ENCODE assay signal across 8 mouse cellular contexts in the genomic region with DNA sequence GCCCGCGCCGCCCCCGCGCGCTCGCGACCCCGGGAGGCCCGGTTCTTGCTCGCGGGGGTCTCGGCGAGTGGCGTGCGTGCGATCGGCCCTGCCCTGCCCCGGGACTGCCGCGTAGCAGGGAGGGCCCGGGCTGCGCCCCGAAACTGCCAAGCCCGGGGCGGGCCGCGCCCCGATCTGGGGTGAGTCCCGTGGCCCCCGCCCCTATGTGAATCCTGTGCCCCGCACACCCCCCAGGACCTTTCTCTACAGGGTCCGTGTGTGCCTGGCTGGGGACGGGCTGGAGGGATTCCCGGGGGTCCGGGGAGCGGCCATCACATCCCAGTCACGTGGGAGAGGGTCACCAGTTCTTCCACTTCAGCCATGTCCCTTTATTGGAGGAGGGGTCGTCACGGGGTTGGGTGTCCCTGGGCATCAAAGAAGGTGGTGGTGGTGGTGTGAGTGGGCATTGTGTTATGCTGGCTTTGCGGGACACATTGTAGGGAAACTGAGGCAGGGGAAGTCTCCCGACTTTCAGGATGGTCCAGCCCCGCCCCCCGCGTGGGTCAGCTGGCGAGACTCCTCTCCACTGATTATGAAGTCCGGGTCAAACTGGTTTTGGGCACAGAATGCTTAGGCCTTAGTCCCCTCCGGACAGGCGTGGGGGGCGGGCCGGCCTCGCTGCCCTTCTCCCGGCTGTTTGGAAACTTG. TPM values are rescaled to one million over a fixed set of nuclear protein-coding genes. Genes with fewer than 3 reads are reported as not detected.
DNase-seq lines count a peak whose midpoint lies in the region; ATAC-seq and TF ChIP-seq lines count a peak whose summit lies in the region.

No protein-coding gene starts in this region.

- peaks cover 5% of the 10 kb centered on the region; the same call in 1 of the 2 replicates for H3K36me3 ChIP-seq in forebrain, embryonic 11.5 days (ENCODE audit: control insufficient read depth, insufficient read depth, low read length)
- H3K36me3 ChIP-seq in hindbrain, embryonic 13.5 days, result peaks cover 23% of the 10 kb centered on the region
- H3K36me3 ChIP-seq in midbrain, embryonic 15.5 days (replicated peaks), result peaks cover 6% of the 10 kb centered on the region; the same call in 1 of the 2 replicates

- H3K27ac ChIP-seq in bone marrow, adult 2 months (ENCODE audit: control insufficient read depth, insufficient read depth, low read depth, low read length, poor library complexity), result peak overlapping the region; percentile 98
- peak overlapping the region; percentile 99 for H3K27ac ChIP-seq in forebrain, embryonic 11.5 days (ENCODE audit: low read depth, low read length)
- peak overlapping the region; percentile 100 for H3K27ac ChIP-seq in hindbrain, embryonic 13.5 days
- peak overlapping the region; percentile 100 for H3K27ac ChIP-seq in midbrain, embryonic 15.5 days

- WGBS in bone marrow, adult 2 months, result 1% methylated on average over 53 of the region's 53 CpGs
- 2% methylated on average over 39 of the region's 53 CpGs for WGBS in forebrain, embryonic 11.5 days
- 1% methylated on average over 48 of the region's 53 CpGs for WGBS in hindbrain, embryonic 13.5 days
- WGBS in midbrain, embryonic 15.5 days, result 2% methylated on average over 37 of the region's 53 CpGs

- H3K4me3 ChIP-seq in bone marrow, adult 2 months (replicated peaks; ENCODE audit: control insufficient read depth, low read depth, low read length), result peak overlapping the region; percentile 78
- H3K4me3 ChIP-seq in forebrain, embryonic 11.5 days (ENCODE audit: low read depth, low read length), result peak overlapping the region; percentile 100
- peak overlapping the region; percentile 100 for H3K4me3 ChIP-seq in hindbrain, embryonic 13.5 days
- peak overlapping the region; percentile 100 for H3K4me3 ChIP-seq in midbrain, embryonic 15.5 days

- peak; percentile 58; the same call in 1 of the 2 replicates for TF ChIP-seq POLR2A in bone marrow, adult 2 months (IDR thresholded peaks at IDR 0.05; ENCODE audit: borderline replicate concordance, control insufficient read depth, low read depth, low read length)

- H3K27me3 ChIP-seq in forebrain, embryonic 11.5 days (ENCODE audit: control insufficient read depth, insufficient read depth, low read length), result no peaks in the 10 kb centered on the region
- H3K27me3 ChIP-seq in hindbrain, embryonic 13.5 days, result no peaks in the 10 kb centered on the region
- H3K27me3 ChIP-seq in midbrain, embryonic 15.5 days (replicated peaks), result no peaks in the 10 kb centered on the region

- peak overlapping the region; percentile 100 for H3K9ac ChIP-seq in forebrain, embryonic 11.5 days (ENCODE audit: low read length)
- peak overlapping the region; percentile 100 for H3K9ac ChIP-seq in hindbrain, embryonic 13.5 days
- H3K9ac ChIP-seq in midbrain, embryonic 15.5 days, result peak overlapping the region; percentile 100

- peak overlapping the region; percentile 89 for H3K4me2 ChIP-seq in forebrain, embryonic 11.5 days (ENCODE audit: low read depth, low read length, severe bottlenecking)
- peak overlapping the region; percentile 95 for H3K4me2 ChIP-seq in hindbrain, embryonic 13.5 days
- H3K4me2 ChIP-seq in midbrain, embryonic 15.5 days, result peak overlapping the region; percentile 82

- DNase-seq in cerebellum, adult 11 months, result peak; percentile 56
- peak; percentile 91 for DNase-seq in forebrain, embryonic 11.5 days (ENCODE audit: low spot score)
- DNase-seq in liver, result peak; percentile 45
- DNase-seq in testis, postnatal 14 days (ENCODE audit: low spot score), result peak; percentile 75

- peaks cover 4% of the 10 kb centered on the region; the same call in 1 of the 2 replicates for H3K4me1 ChIP-seq in bone marrow, adult 2 months (ENCODE audit: control insufficient read depth, insufficient read depth, low read length)
- peaks cover 18% of the 10 kb centered on the region for H3K4me1 ChIP-seq in forebrain, embryonic 11.5 days (replicated peaks; ENCODE audit: control insufficient read depth, insufficient read depth, low read length)
- H3K4me1 ChIP-seq in hindbrain, embryonic 13.5 days (replicated peaks), result peaks cover 67% of the 10 kb centered on the region
- peaks cover 56% of the 10 kb centered on the region for H3K4me1 ChIP-seq in midbrain, embryonic 15.5 days

- no peak for TF ChIP-seq CTCF in bone marrow, adult 2 months (IDR thresholded peaks at IDR 0.05; ENCODE audit: control insufficient read depth, insufficient read depth, low read length)

- ATAC-seq in cerebellum, adult (ENCODE audit: insufficient number of reproducible peaks, low FRiP score, low TSS enrichment), result no peak
- ATAC-seq in forebrain, embryonic 11.5 days (replicated peaks; ENCODE audit: low FRiP score), result peak; percentile 60
- peak; percentile 12 for ATAC-seq in hindbrain, embryonic 13.5 days (ENCODE audit: low FRiP score)
- ATAC-seq in midbrain, embryonic 15.5 days (replicated peaks), result peak; percentile 28

- H3K9me3 ChIP-seq in forebrain, embryonic 11.5 days (ENCODE audit: control insufficient read depth, low read length), result no peaks in the 10 kb centered on the region
- no peaks in the 10 kb centered on the region for H3K9me3 ChIP-seq in hindbrain, embryonic 13.5 days
- no peaks in the 10 kb centered on the region for H3K9me3 ChIP-seq in midbrain, embryonic 15.5 days

RNA-seq across cellular contexts. Expression of gene Actg1, which starts 0.5 kb away (rescaled TPM):
- polyA plus RNA-seq in bone marrow, adult 2 months (2011; ENCODE audit: insufficient read depth, insufficient read length, low replicate concordance, missing spikeins), result 387 and 760 TPM in 2 replicates
- 2,808 and 3,088 TPM in 2 replicates for polyA plus RNA-seq in forebrain, embryonic 11.5 days (2014; fragmentation: Nextera tagmentation; extraction: Ambion mirVana)
- polyA plus RNA-seq in hindbrain, embryonic 13.5 days (2015; fragmentation: Nextera tagmentation; extraction: Ambion mirVana), result 4,110 and 4,339 TPM in 2 replicates
- polyA plus RNA-seq in midbrain, embryonic 15.5 days (2015; fragmentation: Nextera tagmentation; extraction: Ambion mirVana), result 4,418 and 4,467 TPM in 2 replicates

RNA-seq across cellular contexts. Expression of gene Fscn2, which starts 12.5 kb away (rescaled TPM):
- not detected in 2 replicates for polyA plus RNA-seq in bone marrow, adult 2 months (2011; ENCODE audit: insufficient read depth, insufficient read length, low replicate concordance, missing spikeins)
- polyA plus RNA-seq in forebrain, embryonic 11.5 days (2014; fragmentation: Nextera tagmentation; extraction: Ambion mirVana), result 1.0 TPM in 1 of 2 replicates, not detected in the other
- polyA plus RNA-seq in hindbrain, embryonic 13.5 days (2015; fragmentation: Nextera tagmentation; extraction: Ambion mirVana), result 1.6 and 2.6 TPM in 2 replicates
- 0.84 and 1.4 TPM in 2 replicates for polyA plus RNA-seq in midbrain, embryonic 15.5 days (2015; fragmentation: Nextera tagmentation; extraction: Ambion mirVana)

RNA-seq across cellular contexts. Expression of gene Faap100, which starts 29.7 kb away (rescaled TPM):
- 3.1 and 10.9 TPM in 2 replicates for polyA plus RNA-seq in bone marrow, adult 2 months (2011; ENCODE audit: insufficient read depth, insufficient read length, low replicate concordance, missing spikeins)
- polyA plus RNA-seq in forebrain, embryonic 11.5 days (2014; fragmentation: Nextera tagmentation; extraction: Ambion mirVana), result 33.8 and 39.8 TPM in 2 replicates
- 74.6 and 82.4 TPM in 2 replicates for polyA plus RNA-seq in hindbrain, embryonic 13.5 days (2015; fragmentation: Nextera tagmentation; extraction: Ambion mirVana)
- polyA plus RNA-seq in midbrain, embryonic 15.5 days (2015; fragmentation: Nextera tagmentation; extraction: Ambion mirVana), result 124 TPM in 2 replicates
